In the genomic region with DNA sequence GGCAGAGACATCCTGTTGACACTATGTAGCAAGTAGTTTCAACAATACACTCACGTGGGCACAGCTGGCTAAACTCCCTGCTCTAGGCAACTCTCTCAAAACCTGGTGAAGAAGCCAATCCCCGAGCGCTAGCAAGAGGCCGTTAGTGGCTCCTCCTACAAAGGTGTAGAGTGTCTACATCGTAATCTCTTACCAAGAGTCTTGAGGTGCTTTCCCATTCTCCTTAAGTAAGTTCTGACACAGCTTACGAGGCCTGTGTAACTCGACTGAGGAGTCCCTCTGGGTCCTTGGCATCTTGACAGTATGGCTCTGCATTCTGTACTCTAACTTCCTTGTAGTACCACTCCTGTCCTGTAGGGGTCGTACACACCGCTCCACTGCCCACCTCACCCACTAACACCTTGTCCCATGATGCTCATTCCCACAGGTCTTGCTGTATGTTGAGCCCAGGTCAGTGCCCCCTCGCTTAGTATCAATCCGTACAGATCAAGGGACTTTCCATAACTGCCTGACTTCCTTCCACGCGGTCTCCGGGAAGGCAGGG, we compare ENCODE assay signal across 8 mouse cellular contexts.
DNase-seq lines count a peak whose midpoint lies in the region; ATAC-seq and TF ChIP-seq lines count a peak whose summit lies in the region.
"Had no signal": no experiment of that assay in that cellular context is flagged by ENCODE, and none has a peak within 500 bp of the region (broad histone marks: within the 10 kb centered on the region; RNA-seq: fewer than 3 reads in every experiment).

No protein-coding gene starts in this region.

- TF ChIP-seq CTCF in left cerebral cortex, adult 2 months (IDR thresholded peaks at IDR 0.05) = peak; percentile 40
- peak; percentile 31 for TF ChIP-seq CTCF in Patski (IDR thresholded peaks at IDR 0.05)
- peak; percentile 85 for TF ChIP-seq CTCF in intestine, postnatal 0 days (IDR thresholded peaks at IDR 0.05; ENCODE audit: low read depth)

- no peaks in the 10 kb centered on the region for H3K27me3 ChIP-seq in Patski
- no peaks in the 10 kb centered on the region for H3K27me3 ChIP-seq in intestine, postnatal 0 days (replicated peaks; ENCODE audit: control insufficient read depth, insufficient read depth, low read length)
- H3K27me3 ChIP-seq in splenic B cell, adult 2 months (ENCODE audit: control insufficient read depth, insufficient read depth, low read length, poor library complexity, severe bottlenecking) = no peaks in the 10 kb centered on the region

- DNase-seq in left cerebral cortex, adult 2 months (ENCODE audit: extremely low spot score in 1 of 2, low spot score in 2 of 2) = no peak
- no peak for DNase-seq in left cerebral cortex, postnatal 25 days (ENCODE audit: low spot score in 2 of 2)
- no peak for DNase-seq in Patski (ENCODE audit: low read depth, low spot score)
- DNase-seq in splenic B cell, adult 2 months (ENCODE audit: low read depth, low spot score) = peak; percentile 40
- DNase-seq in urinary bladder, postnatal 25 days (ENCODE audit: low spot score) = no peak
- DNase-seq in kidney, postnatal 36 days = no peak
- DNase-seq: right cerebral cortex, postnatal 4 days had no signal

- no peaks in the 10 kb centered on the region for H3K9me3 ChIP-seq in intestine, postnatal 0 days (ENCODE audit: control insufficient read depth)

- no peak overlapping the region for H3K9ac ChIP-seq in intestine, postnatal 0 days (ENCODE audit: low read depth, low read length)

- no peak for ATAC-seq in Patski
- ATAC-seq in intestine, postnatal 0 days = peak; percentile 68

- H3K4me2 ChIP-seq in intestine, postnatal 0 days (replicated peaks; ENCODE audit: low read depth) = no peak overlapping the region

- whole genome bisulfite sequencing in intestine, postnatal 0 days = 46% methylated on average over 14 of the region's 14 CpGs

- peaks cover 13% of the 10 kb centered on the region for H3K4me1 ChIP-seq in intestine, postnatal 0 days (replicated peaks; ENCODE audit: control insufficient read depth, insufficient read depth, low read length)

- no peak overlapping the region for H3K4me3 ChIP-seq in left cerebral cortex, adult 2 months
- H3K4me3 ChIP-seq in intestine, postnatal 0 days (ENCODE audit: low read depth, low read length) = no peak overlapping the region

- POLR2A ChIA-PET in Patski (lab: Charles Lee) = no interaction called here

- in situ Hi-C loops in Patski (cut with MboI; ENCODE audit: low pct_unique_long_range_greater_than_20kb) = loop anchor here (5.0 kb wide), 1 partner anchor 120 kb away; no protein-coding TSS in a partner anchor

- CTCF ChIA-PET in Patski (lab: Charles Lee) = no interaction called here

- no peak overlapping the region for H3K27ac ChIP-seq in left cerebral cortex, adult 2 months
- H3K27ac ChIP-seq in intestine, postnatal 0 days (ENCODE audit: low read depth, low read length) = peak overlapping the region; percentile 51

- H3K36me3 ChIP-seq in intestine, postnatal 0 days (ENCODE audit: control insufficient read depth, insufficient read depth) = no peaks in the 10 kb centered on the region
- no peaks in the 10 kb centered on the region for H3K36me3 ChIP-seq in splenic B cell, adult 2 months (ENCODE audit: control insufficient read depth, insufficient read depth, low read length, poor library complexity, severe bottlenecking)

- intact Hi-C loops in left cerebral cortex, adult 2 months (cut with DNase I) = no loop called here
- intact Hi-C loops in left cerebral cortex, postnatal 25 days (cut with DNase I) = loop anchor here (10.0 kb wide), 1 partner anchor 112 kb away; no protein-coding TSS in a partner anchor

Comparison
In these comparisons a context has a peak if more than half of its experiments do, and no peak if none do; other contexts are left out.
1. CTCF ChIP-seq: peak in every context shown above with its lines; median percentile 85 in intestine, postnatal 0 days; 40 in left cerebral cortex, adult 2 months; 31 in Patski.